Mouse (Mus musculus) regulatory T cell (primary cell): ENCODE measurements around the gene Rnf215.
"Not testable (repeated sequence)": the region's sequence is repeated elsewhere in the genome, so short reads cannot be mapped to it uniquely, and the experiment has no call there.

Source experiments
- in situ Hi-C: fragments of 300-600 bp; cut with MboI, MseI; formaldehyde crosslinking; loops from one replicate; pipeline ENCODE4 v1.15.1; 2025; ENCODE audit warnings: high pct_unique_total_duplicates

Gene Rnf215

GRCm38 (mm10) chr11:4134986-4135935 lies at the start of gene Rnf215:
Gene Rnf215 (plus strand): TSS chr11:4135202.
- in situ Hi-C loops = loop anchor here (5.0 to 10.0 kb wide), 3 partner anchors 38 to 440 kb away; partner anchors contain the start of gene Mtfp1

DNA sequence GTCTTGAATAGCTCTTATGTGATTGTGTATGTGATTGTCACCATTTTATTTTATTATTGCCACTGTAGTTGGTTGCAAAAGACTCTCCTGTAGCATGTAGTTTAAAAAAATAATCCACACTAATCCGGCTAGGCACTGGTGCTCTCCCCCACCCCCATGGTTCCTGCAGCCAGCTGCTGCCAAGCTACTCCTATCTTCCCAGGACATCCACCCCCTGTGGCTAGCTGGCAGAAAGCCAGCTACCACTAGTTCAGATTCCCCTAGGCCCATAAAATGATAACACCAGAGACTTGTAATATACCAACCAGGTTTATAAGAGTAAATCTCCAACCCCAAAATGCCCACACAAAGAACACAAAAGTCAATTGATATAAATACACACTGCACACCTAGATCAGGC lies 48.8 kb upstream of the Rnf215 start:
- in situ Hi-C loops = no loop called here

GRCm38 (mm10) chr11:4087267-4087666 lies 47.7 kb upstream of the Rnf215 start:
- in situ Hi-C loops = no loop called here

GRCm38 (mm10) chr11:4093459-4094377 lies 41.3 kb upstream of the Rnf215 start:
- in situ Hi-C loops = no loop called here

GRCm38 (mm10) chr11:4094378-4095170 lies 40.4 kb upstream of the Rnf215 start:
- in situ Hi-C loops = loop anchor here (5.0 kb wide), 1 partner anchor 43 kb away; the partner anchor contains the start of gene Rnf215

GRCm38 (mm10) chr11:4095171-4096053 lies 39.6 kb upstream of the Rnf215 start, which contains the start of gene Mtfp1:
Gene Mtfp1 (minus strand): TSS chr11:4095445.
- in situ Hi-C loops = loop anchor here (5.0 kb wide), 1 partner anchor 42 kb away; the partner anchor contains the start of gene Rnf215

DNA sequence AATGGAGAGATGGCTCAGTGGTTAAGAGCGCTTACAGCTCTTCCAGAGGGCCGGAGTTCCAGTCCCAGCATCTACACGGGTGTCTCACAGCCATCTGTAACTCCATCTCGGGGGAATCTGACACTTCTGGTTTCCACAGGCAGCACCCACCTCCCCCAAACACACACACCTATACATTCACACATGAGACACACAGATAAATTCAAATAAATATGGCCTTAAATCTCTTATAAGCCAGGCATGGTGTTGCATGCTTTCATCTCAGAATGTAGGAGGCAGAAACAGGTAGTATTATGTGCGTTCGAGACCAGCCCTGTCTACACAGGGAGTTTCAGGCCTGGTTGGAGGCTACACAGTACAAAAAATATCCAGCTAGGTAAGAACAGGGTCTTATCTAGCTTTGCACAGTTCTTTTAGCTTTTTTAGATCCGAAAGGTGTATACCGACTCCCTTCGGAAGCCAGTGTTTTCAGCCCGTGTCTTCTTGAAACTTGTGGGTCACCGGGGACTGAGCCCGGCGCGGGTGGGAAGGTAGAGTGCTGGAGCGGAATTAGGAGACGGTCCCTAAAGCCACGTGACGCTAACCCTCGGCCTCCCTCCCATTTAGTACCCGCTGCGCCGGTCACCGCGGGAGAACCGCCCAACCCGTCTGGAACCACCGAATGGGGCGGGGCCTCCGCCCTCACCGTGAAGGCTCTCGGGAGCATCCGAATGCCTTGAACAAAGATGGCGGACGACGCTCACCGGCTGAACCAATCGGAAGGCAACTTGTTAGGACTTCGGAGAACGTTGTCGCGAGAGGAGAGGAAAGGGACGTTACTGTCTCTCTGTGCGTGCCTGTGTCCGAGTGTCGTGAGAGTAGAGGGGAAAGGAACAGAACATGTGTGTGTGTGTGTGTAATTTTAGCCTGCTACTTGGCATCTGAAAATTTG lies 38.7 kb upstream of the Rnf215 start:
- in situ Hi-C loops = loop anchor here (5.0 kb wide), 1 partner anchor 41 kb away; the partner anchor contains the start of gene Rnf215

DNA sequence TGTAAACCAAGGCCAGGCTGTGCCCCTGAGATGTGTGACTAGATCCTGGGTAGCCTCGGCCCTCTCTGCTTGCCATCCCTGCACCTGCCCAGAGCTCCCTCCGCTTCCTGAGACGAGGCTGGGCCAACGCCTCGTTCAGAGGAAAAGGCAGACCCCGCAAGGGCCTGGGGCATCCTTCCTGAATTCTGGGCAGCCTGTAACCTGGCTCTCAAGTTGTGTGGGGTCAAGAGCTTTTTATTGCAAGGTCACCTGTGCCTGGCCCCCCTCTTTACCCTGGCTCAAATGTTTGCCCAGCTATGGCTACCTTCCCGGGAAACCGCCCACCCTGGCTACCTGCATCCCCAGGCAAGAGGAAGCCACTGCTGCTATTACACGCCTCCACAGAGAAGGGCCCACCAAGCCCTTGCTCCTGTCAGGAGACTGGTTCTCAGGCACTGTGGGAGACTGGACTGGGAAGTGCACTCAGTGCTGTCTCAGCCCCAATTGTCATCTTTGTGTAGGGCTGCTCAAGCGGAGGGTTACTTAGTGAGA lies 37.8 kb upstream of the Rnf215 start:
- in situ Hi-C loops = loop anchor here (5.0 kb wide), 1 partner anchor 40 kb away; the partner anchor contains the start of gene Rnf215

DNA sequence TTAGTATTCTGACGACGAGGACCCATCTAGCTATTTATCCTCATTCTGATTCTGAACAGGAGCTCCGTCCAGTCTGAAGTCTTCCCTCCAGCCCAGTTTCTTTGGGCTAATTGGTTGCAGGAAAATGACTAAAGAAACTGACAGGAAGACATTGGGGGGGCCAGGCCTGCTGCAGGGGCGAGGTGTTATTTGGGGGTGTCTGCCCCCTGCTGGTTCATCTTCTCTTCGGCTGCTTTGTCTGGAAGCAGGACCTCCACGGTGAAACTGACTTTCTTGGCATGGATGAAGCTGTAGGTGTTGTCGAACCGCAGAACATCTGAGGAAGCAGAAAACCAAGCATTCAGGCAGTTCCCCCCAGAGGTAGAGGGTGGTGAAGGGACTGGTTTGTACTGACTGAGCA lies 36.9 kb upstream of the Rnf215 start:
- in situ Hi-C loops = loop anchor here (5.0 kb wide), 1 partner anchor 39 kb away; the partner anchor contains the start of gene Rnf215

DNA sequence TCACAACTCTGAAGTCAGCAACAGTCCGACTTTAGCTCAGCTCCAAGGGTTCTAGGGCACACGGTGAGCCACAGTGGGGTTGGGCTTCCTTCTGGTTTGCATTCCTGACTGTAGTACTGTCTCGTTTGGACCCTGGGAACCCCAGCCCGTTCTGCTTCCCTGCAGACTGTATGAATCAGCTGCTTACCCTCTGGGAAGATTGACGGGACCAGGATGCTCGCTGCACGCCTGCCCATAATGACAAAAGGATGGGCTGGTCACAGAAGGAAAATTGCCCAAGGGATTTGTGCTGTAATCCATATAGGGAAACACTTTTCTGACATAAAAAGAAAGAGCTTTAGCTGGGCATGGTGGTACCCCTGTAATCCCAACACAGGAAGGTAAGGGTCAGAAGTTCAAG lies 36.2 kb upstream of the Rnf215 start:
- in situ Hi-C loops = loop anchor here (5.0 kb wide), 1 partner anchor 38 kb away; the partner anchor contains the start of gene Rnf215

GRCm38 (mm10) chr11:4099447-4099846 lies 35.6 kb upstream of the Rnf215 start:
- in situ Hi-C loops = loop anchor here (5.0 kb wide), 1 partner anchor 38 kb away; the partner anchor contains the start of gene Rnf215

DNA sequence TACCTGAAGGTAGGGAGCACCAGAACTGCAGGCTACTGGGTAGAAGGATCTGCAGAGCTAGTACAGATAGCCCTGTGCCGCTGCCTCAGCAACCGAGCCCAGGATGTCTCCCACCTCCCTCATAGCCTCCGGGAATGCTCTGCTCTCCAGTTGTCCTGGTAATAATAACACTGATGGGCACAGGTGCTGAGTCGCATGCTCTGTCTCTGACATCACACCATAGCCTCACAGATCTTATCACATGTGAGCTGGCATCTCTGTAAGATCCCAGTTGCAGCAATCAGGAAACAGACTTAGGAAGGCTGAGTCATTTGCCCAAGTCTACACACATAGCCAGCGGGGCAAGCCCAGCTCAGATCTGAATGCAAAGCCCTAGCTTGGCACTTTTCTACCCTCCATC lies 33.2 kb upstream of the Rnf215 start:
- in situ Hi-C loops = no loop called here

DNA sequence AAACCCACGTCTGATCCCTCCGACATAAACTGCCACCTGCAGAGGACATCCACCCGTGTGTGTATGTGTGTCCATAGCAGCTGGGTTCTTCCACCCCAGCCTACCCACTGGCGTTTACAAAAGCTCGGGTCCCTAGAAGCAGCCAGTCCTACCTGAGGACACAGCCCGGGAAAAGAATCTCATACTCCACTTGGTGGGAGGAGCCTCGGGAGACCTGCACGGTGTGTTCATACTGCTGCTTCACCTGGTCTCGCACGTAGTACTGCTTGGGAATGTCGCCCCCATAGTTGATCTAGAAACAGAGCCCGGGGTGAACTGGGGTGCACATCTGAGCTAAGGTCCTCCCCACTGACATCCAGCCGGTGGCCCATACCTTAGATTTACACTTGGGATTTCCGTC lies 31.5 kb upstream of the Rnf215 start:
- in situ Hi-C loops = no loop called here

DNA sequence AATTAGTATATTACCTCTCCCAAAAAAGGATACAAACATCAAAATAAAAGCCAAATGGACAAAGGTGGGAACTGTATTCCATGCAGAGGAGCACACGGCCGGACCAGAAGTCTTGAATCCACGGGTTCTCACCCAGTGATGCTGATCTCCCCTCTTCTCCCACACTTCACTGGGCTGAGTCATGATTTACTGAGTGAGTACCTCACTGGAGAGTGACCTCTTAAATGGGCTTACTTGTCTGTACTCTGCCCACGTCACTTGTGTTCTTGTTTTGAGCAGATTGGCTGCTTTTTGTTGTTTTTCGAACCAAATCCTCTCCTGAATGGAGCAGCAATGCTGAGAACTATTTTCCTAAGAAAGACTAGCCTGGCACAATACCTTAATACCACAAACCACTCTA lies 30.0 kb upstream of the Rnf215 start:
- in situ Hi-C loops = no loop called here

- in situ Hi-C loops = no loop called here
Measured at GRCm38 (mm10) chr11:4105444-4105843, 29.6 kb upstream of the Rnf215 start.

DNA sequence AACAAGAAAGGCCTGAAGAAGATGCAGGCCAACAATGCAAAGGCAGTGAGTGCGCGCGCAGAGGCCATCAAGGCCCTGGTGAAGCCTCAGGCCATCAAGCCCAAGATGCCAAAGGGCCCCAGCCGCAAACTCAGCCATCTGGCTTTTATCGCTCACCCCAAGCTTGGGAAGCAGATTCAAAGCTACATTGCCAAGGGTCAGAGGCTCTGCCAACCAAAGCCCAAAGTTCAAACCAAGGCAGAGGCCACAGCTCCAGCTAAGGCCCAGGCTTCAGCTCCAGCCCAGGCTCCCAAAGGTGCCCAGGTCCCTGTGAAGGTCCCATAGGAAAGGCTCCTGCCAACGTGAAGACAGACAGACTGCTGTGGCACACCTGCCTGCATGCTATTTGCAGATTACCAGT lies 27.1 kb upstream of the Rnf215 start:
- in situ Hi-C loops = not testable (repeated sequence)

DNA sequence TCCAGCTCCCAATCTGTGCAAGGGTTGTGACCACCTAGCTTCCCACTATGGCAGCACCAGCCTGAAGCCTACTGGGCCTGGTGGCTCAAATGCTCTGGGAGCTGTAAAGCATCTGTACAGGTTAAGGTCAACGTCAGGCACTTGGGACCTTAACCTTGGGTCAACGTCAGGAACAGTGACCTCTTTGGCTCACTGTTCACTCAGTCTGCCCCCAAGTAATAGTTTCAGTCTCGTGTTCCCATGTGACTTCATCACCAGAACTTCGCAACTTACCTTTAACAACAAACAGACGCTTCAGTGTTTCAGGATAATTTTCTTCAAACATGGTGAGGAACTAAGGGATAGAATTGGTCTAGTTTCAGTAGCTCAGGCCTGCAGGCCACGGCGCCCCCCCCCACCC lies 26.3 kb upstream of the Rnf215 start:
- in situ Hi-C loops = no loop called here

GRCm38 (mm10) chr11:4112033-4112432 lies 23.0 kb upstream of the Rnf215 start:
- in situ Hi-C loops = no loop called here
